Mouse (Mus musculus) 416B (cell line): ENCODE results near the gene Eqtn.
A peak's percentile ranks its signal among the peaks of the same experiment; 100 is the strongest.

Experiments used
- DNase-seq: peaks from one replicate; pipeline ENCODE4 v3.0.0; 2011; ENCODE audit warnings: low read depth

The Eqtn gene

GRCm38 (mm10) chr4:94928743-94929142, at the start of gene Eqtn:
Eqtn (minus strand) TSS chr4:94928843.
- DNase-seq: no peak

- DNase-seq: no peak
Observed at GRCm38 (mm10) chr4:94973321-94973720, 44.7 kb upstream of the Eqtn start.

GRCm38 (mm10) chr4:94952773-94953172, 24.1 kb upstream of the Eqtn start:
- peak; percentile 61 for DNase-seq

DNA sequence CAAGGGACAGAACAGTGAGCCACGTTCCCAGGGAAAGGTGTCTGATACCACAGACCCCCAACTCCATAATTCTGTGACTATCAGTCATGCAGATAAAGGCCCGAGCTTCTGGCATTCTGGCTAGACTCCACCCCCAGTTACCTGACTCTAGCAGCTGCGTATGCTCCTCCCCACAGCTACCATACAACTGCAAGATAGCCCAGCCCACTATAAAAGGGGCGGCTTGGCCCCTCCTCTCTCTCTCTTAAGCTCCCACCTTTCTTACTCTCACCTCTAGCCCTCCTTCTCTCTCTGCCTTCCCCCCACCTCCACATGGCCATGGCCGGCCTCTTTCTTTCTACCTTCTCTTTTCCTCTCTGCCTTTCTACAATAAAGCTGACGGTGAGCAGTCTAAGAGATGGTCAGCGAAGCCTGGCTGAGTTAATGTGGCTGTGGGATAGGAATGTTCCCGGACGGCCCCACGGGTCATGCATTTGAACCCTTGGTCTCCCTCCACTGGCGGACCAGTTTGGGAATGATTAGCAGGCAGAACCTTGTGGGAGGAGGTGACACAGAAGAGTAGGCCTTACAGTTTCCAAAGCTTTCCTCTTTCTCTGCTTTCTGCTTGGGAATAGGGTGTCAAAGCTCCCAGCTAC, 12.7 kb upstream of the Eqtn start:
- no peak for DNase-seq

DNA sequence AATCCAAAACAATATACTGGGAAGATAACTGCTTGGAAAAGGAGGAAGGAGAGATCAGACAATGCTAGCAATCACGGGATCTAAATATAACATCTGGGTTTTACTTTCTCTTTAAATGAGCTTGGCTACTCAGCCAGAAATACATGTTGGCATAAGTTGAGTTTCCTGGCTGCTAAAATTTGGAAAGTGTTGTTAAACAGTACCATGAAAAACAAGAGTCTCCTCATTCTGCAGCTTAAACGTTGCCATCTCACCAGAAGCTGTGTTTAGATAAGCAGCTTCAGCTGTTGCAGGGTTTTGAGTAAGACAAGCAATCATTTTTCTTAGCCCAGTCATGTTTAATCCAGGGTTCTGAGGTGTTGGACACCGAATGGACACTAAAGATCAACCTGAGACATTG, 26.9 kb downstream of the Eqtn start:
- peak; percentile 18 for DNase-seq

- peak; percentile 77 for DNase-seq
Observed at GRCm38 (mm10) chr4:94900744-94901143, 27.9 kb downstream of the Eqtn start.
